Mouse (Mus musculus) midbrain, embryonic 15.5 days (tissue): ENCODE data around the gene Stpg2. TPM values are rescaled to one million over a fixed set of nuclear protein-coding genes. Genes with fewer than 3 reads are reported as not detected.
A peak's percentile ranks its signal among the peaks of the same experiment; 100 is the strongest.
"Not testable (repeated sequence)": the region's sequence is repeated elsewhere in the genome, so short reads cannot be mapped to it uniquely, and the experiment has no call there.

Experiments
- ATAC-seq: fragments of 200-750 bp; cut with Nextera tagmentation; replicated peaks from 2 replicates; pipeline ENCODE4 v1.8.0; 2017; ENCODE audit warnings: moderate TSS enrichment
- H3K27ac ChIP-seq: fragments of 300-500 bp; sonication (generic); 2 replicates; pipeline ENCODE4 v1.5.1; 2015; ENCODE audit warnings: mild to moderate bottlenecking, inconsistent platforms
- H3K27me3 ChIP-seq: fragments of 300-500 bp; sonication (generic); replicated peaks from 2 replicates; pipeline ENCODE4 v1.6.1; 2015; ENCODE audit warnings: inconsistent platforms
- H3K36me3 ChIP-seq: fragments of 300-500 bp; sonication (generic); replicated peaks from 2 replicates; pipeline ENCODE4 v1.6.1; 2015; ENCODE audit warnings: inconsistent platforms
- H3K4me1 ChIP-seq: fragments of 300-500 bp; sonication (generic); 2 replicates; pipeline ENCODE4 v1.6.1; 2015; ENCODE audit warnings: inconsistent platforms
- H3K4me2 ChIP-seq: fragments of 300-500 bp; sonication (generic); 2 replicates; pipeline ENCODE4 v1.6.1; 2015; ENCODE audit warnings: inconsistent platforms, mild to moderate bottlenecking, moderate library complexity
- H3K4me3 ChIP-seq: fragments of 300-500 bp; sonication (generic); 2 replicates; pipeline ENCODE4 v1.5.1; 2015; ENCODE audit warnings: mild to moderate bottlenecking, inconsistent platforms
- H3K9ac ChIP-seq: fragments of 300-500 bp; sonication (generic); 2 replicates; pipeline ENCODE4 v1.6.1; 2015; ENCODE audit warnings: mild to moderate bottlenecking, inconsistent platforms
- H3K9me3 ChIP-seq: fragments of 300-500 bp; sonication (generic); 2 replicates; pipeline ENCODE4 v1.6.1; 2016; ENCODE audit warnings: inconsistent platforms
- WGBS: fragments of 180-500 bp; shearing (Covaris S2); methylation state at CpG from one replicate; pipeline ENCODE4 v1.1.7; 2015; ENCODE audit warnings: mixed read lengths; 5-methylcytosine and 5-hydroxymethylcytosine counted together
- polyA plus RNA-seq: library from polyadenylated mRNA; unstranded; fragments of >200 nt; fragmentation: Nextera tagmentation; extraction: Ambion mirVana; gene quantifications from 2 replicates; pipeline ENCODE4 v1.2.1, GENCODE M21; 2015

Stpg2 gene
- polyA plus RNA-seq, 1 experiment from 2014 or later: 0.10 TPM

DNA sequence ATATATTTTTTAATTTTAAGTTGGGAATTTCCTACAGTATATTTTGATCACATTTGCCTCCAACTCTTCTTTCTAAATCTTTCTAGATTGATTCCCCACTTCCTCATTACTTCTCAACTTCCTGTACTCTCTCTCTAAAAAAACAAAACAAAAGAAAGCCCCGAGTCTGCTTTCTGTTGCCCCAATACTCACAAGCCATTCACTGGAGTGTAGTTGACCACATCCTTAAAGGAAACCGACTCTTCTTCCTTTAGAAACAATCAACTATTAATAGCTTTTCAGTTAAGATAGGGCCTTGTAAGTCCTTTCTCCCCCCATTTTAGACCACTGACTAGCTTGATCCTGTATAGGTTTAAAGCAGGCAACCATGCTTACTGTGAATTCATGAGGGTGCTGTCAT lies 39.7 kb downstream of the Stpg2 start:
- Histone ChIP-seq H3K4me1 (no peaks in the 10 kb centered on the region), H3K9me3 (no peaks in the 10 kb centered on the region), H3K36me3 (no peaks in the 10 kb centered on the region), H3K4me3 (no peak overlapping the region), H3K27ac (no peak overlapping the region), H3K9ac (no peak overlapping the region), H3K27me3 (no peaks in the 10 kb centered on the region), H3K4me2 (no peak overlapping the region)
- ATAC-seq: no peak
- 86% methylated on average over 2 of the region's 2 CpGs for WGBS

DNA sequence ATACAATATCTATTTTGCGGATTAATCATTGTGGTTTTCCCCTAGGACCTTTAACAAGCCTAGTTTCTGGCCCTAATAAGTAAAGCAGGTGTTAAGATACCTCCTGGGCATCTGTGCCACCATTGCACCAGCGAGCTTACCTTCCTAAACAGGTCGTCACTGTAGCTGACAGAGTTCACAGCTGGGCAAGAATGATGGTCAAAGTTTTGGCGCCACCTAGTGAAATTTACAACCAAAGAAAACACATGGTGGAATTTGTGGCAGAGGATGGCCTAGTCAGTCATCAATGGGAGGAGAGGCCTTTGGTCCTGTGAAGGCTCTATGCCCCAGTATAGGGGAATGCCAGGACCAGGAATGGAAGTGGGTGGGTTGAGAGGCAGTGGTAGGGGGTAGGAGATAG lies 41.0 kb downstream of the Stpg2 start:
- WGBS: 53% methylated on average over 4 of the region's 4 CpGs
- Histone ChIP-seq H3K4me3 (no peak overlapping the region), H3K9me3 (no peaks in the 10 kb centered on the region), H3K9ac (no peak overlapping the region), H3K4me2 (no peak overlapping the region), H3K4me1 (no peaks in the 10 kb centered on the region), H3K27me3 (no peaks in the 10 kb centered on the region), H3K27ac (no peak overlapping the region), H3K36me3 (no peaks in the 10 kb centered on the region)
- ATAC-seq: no peak

DNA sequence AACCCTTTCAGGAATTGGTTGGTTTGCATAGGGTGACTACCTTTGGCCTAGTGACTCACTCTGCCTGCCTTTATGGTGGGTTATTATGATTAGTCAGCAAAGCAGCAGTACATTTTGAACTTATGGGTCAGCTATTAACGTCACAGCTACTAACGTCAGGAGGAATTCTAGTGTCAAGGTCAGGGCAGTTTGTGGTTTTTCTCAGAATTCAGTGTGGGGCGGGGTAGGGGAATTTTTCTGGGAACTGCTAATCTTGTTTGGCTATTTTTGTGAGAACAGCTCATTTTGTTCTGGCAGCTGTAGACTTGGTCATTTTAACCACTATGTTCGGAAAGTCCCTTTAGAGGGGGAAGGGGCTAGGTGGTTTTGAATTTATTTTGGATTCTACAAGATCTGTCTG lies 56.9 kb downstream of the Stpg2 start:
- H3K27me3 ChIP-seq, H3K4me1 ChIP-seq, H3K9me3 ChIP-seq, ATAC-seq, H3K36me3 ChIP-seq, H3K9ac ChIP-seq, H3K4me2 ChIP-seq, H3K27ac ChIP-seq, H3K4me3 ChIP-seq: not testable (repeated sequence)
- WGBS: 89% methylated on average over 4 of the region's 4 CpGs

DNA sequence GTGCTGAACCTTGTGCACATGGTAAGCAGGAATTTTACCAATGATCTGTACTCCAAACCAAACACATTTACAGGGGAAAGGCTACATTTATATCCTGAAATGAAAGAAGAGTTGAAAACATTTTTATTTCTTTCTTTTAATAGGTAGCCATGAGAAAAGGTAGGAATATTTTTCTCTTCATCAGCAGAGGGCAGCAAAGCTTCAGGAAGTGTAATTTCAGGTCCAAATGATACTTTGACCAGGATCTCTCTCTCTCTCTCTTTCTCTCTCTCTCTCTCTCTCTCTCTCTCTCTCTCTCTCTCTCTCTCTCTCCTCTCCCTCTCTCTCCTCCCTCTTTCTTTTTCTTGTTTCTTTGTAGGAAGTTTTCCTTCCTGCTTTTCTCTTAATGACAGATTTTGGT lies 92.4 kb downstream of the Stpg2 start:
- no peaks in the 10 kb centered on the region for H3K4me1 ChIP-seq
- H3K27ac ChIP-seq: no peak overlapping the region
- H3K4me2 ChIP-seq: no peak overlapping the region
- H3K27me3 ChIP-seq: no peaks in the 10 kb centered on the region
- no peaks in the 10 kb centered on the region for H3K36me3 ChIP-seq
- no peak overlapping the region for H3K4me3 ChIP-seq
- no peaks in the 10 kb centered on the region for H3K9me3 ChIP-seq
- ATAC-seq: no peak
- H3K9ac ChIP-seq: no peak overlapping the region

DNA sequence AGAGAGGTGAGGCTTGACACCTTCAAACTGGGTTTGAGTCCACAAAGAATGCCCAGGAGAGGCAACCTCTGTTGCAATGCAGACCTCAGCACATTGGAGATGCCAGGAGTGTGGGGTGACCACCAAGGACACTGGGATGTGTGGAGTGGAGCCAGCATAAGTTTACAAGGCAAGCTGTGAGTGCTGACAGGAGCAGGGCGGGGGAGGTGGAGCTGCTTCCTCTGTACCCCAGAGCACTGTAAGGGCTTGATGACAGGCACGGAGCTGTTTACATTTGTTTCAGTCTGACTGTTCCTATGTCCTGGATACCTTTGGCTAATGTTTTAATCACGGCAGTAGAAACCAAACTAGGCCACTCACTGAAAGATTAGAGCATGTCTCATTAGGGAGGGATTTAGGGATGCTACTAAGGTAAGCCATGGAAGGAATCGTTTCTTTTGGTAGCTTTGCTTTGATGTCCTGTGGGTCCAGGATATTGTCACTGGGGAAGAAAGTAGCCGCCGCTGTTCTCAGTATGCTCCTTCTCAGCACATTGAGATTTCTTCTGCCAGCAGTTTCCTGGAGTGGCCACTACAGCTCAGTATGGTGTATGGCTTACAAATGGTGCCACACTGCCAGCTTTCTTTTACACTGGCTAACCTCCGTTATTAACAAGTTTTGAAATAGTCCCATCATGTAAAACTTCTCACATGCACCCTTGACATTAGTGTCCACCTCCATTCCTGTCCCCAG lies 102.8 kb downstream of the Stpg2 start:
- no peak overlapping the region for H3K4me2 ChIP-seq
- WGBS: 46% methylated on average over 7 of the region's 7 CpGs
- no peaks in the 10 kb centered on the region for H3K36me3 ChIP-seq
- H3K27me3 ChIP-seq: no peaks in the 10 kb centered on the region
- no peak overlapping the region for H3K27ac ChIP-seq
- no peak overlapping the region for H3K4me3 ChIP-seq
- no peaks in the 10 kb centered on the region for H3K4me1 ChIP-seq
- no peak overlapping the region for H3K9ac ChIP-seq
- ATAC-seq: no peak
- no peaks in the 10 kb centered on the region for H3K9me3 ChIP-seq

DNA sequence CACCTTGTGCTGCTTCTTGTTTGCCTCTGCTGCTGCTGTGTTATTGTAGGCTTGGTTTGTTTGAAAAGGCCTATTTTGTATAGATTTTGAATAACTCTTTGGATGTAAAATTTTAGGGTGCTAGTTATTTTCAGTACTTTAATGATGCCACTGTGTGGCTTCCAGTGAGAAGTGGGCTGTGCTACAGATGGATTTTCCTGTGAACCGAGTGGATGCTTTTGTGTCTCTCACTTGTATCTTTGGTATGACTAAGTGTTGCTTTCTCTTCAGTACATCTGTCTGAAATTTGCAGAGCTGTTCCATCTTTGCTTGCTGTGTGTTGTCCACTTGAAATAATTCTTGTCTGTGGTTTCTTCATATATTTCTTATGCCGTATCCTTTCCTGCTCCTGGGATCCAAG lies 106.2 kb downstream of the Stpg2 start:
- no peaks in the 10 kb centered on the region for H3K4me1 ChIP-seq
- no peaks in the 10 kb centered on the region for H3K9me3 ChIP-seq
- H3K4me2 ChIP-seq: no peak overlapping the region
- no peak overlapping the region for H3K9ac ChIP-seq
- no peak overlapping the region for H3K4me3 ChIP-seq
- no peaks in the 10 kb centered on the region for H3K27me3 ChIP-seq
- no peak overlapping the region for H3K27ac ChIP-seq
- H3K36me3 ChIP-seq: no peaks in the 10 kb centered on the region
- no peak for ATAC-seq
- 87% methylated on average over 2 of the region's 2 CpGs for WGBS

DNA sequence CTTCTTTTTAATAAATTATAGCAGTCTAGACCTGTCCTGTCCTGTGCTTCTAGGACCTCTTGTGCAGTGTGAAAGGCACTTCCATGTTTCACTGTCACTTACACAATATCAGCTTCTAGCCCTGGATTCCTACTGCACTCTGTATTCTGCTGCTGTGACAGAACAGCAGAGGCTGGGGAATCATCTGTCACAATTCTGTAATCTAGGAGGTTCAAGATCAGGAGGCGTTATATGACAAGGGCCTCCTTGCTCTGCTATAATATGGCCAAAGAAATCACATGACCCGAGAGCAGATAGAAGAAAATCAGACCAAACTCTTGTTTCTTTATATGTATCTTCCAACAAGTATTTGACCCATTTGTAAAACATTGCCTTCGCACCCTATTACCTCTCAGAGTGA lies 175.0 kb downstream of the Stpg2 start:
- 91% methylated on average over 3 of the region's 3 CpGs for WGBS
- no peak overlapping the region for H3K4me2 ChIP-seq
- ATAC-seq: no peak

DNA sequence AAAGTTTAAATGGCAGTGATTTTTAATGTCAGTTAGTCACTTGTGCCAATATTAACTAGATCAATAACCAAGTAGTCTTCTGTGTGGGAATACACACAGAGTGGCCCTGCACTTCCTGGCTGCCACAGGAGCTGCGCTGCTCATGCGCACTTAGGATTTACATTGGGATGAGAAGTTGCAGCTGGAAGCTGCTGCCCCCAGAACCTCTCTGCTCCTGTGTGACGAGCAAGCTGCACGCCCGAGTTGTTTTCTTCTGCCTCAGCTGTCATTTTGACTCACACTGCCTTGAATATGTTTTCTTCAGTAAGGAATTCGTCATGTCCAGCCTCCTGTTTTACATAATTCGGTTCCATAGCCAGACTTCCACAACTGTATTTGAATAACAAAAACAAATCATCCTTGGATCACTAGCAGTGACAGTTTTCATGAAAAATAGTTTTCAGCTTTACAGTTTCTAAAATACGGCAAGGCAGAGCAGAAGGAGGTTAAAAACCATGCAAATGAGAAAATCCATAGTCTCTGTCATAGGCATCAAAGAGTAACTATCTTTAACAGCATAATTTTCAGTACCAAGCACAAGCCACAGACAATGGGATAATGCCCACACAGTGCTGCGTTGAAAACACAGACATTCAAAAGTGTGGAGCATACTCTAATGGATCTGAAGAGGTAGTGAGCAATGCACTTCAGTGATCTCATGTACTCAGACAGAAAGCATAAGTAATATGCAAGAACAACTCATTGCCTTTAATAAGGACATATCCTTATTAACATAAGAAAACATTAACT lies 191.8 kb downstream of the Stpg2 start:
- no peak overlapping the region for H3K9ac ChIP-seq
- H3K27me3 ChIP-seq: no peaks in the 10 kb centered on the region
- no peaks in the 10 kb centered on the region for H3K4me1 ChIP-seq
- peak overlapping the region; percentile 6; the same call in 1 of the 2 replicates for H3K4me2 ChIP-seq
- peaks cover 3% of the 10 kb centered on the region; the same call in 1 of the 2 replicates for H3K9me3 ChIP-seq
- peak; percentile 87 for ATAC-seq
- H3K36me3 ChIP-seq: no peaks in the 10 kb centered on the region
- H3K27ac ChIP-seq: no peak overlapping the region
- 43% methylated on average over 9 of the region's 9 CpGs for WGBS
- 0 out of 2 replicates have a peak overlapping the region, but pooled peaks have one; percentile 15 for H3K4me3 ChIP-seq

More for the DNA sequence above, 175.0 kb downstream of the Stpg2 start:
- Histone ChIP-seq H3K9ac (no peak overlapping the region), H3K4me1 (no peaks in the 10 kb centered on the region), H3K27ac (no peak overlapping the region), H3K27me3 (no peaks in the 10 kb centered on the region), H3K9me3 (no peaks in the 10 kb centered on the region), H3K4me3 (no peak overlapping the region), H3K36me3 (no peaks in the 10 kb centered on the region)

DNA sequence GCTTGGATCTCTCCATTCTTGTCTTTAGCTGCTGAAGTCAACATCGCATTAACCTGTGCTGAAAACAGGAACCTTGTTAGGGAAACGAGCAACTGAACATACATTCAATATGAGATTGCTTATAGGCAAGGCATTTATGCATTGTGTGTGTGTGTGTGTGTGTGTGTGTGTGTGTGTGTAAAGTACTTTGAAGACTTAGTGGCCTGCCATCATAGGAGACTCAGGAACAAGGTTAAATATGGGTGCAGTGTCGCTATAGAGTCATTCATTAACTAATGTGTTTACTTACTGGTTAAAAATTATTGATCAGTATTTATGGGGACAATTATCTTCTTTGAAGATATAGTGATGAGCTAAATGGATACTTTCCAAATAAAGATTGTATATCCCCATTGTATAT lies 199.2 kb downstream of the Stpg2 start:
- ATAC-seq: no peak
- Histone ChIP-seq H3K27ac (no peak overlapping the region), H3K4me3 (no peak overlapping the region), H3K9me3 (no peaks in the 10 kb centered on the region), H3K4me2 (no peak overlapping the region), H3K27me3 (no peaks in the 10 kb centered on the region), H3K36me3 (no peaks in the 10 kb centered on the region), H3K4me1 (no peaks in the 10 kb centered on the region), H3K9ac (no peak overlapping the region)
- WGBS: 91% methylated on average over 3 of the region's 3 CpGs

DNA sequence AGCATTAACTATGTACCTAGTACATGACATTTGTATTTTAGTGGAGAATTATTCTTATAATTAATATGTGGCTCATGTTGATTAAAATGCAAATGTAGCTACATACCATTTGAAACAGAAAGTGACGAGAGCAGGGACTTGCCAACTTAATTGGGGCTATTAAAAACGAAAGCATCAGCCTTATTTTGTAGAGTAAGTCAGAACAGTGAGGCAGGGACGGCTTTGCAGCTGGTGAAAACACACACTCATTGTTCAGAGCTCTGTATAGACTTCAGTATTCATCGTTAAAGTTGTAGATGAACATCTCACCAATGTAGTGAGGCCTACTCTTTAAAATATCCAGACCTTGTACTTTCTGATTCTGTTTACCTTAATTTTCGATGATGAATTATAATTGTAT lies 213.6 kb downstream of the Stpg2 start:
- H3K4me1 ChIP-seq: no peaks in the 10 kb centered on the region
- H3K9ac ChIP-seq: no peak overlapping the region
- no peaks in the 10 kb centered on the region for H3K27me3 ChIP-seq
- no peak overlapping the region for H3K4me3 ChIP-seq
- H3K27ac ChIP-seq: no peak overlapping the region
- H3K4me2 ChIP-seq: no peak overlapping the region
- no peaks in the 10 kb centered on the region for H3K36me3 ChIP-seq
- H3K9me3 ChIP-seq: no peaks in the 10 kb centered on the region
- WGBS: 74% methylated on average over 5 of the region's 5 CpGs
- ATAC-seq: no peak

DNA sequence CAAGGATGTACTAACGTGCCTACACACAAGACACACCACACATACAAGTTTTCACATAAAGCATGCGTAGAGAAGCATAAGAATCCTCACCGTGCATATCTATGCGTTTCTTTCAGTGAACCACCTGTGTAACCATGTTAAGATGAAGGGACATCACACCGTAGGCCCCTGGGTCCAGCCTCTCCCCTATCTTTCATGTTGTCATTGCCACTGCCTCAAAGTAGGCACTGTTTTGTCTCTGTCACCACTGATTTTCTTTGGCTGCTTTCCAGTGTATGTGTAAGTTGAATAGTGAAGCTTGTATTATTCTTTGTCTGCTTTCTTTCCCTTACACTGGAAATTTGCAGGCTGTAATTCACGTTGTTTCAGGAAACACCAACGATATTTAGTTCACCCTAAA lies 236.7 kb downstream of the Stpg2 start:
- H3K4me1 ChIP-seq: no peaks in the 10 kb centered on the region
- no peak overlapping the region for H3K9ac ChIP-seq
- H3K4me3 ChIP-seq: no peak overlapping the region
- no peaks in the 10 kb centered on the region for H3K27me3 ChIP-seq
- no peaks in the 10 kb centered on the region for H3K36me3 ChIP-seq
- no peak for ATAC-seq
- no peak overlapping the region for H3K27ac ChIP-seq
- no peaks in the 10 kb centered on the region for H3K9me3 ChIP-seq
- no peak overlapping the region for H3K4me2 ChIP-seq
- 79% methylated on average over 7 of the region's 7 CpGs for WGBS

DNA sequence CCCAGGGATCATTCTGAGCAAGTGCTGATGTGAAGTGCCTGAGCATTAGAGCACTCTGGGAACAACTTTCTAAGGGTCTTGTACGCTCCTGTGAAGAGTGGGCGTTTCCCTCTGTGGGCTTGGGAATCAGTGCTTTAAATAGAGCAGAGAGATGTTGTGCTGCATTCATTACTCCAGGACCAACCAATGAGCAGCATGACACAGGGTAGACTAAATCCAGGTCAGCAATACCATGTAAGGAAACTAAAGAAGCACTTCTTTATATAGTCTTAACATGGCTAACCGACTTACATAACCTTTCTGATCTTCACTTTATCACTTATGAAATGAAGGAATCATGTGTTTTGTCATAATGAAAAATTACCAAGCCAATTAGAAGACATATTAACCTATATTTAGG lies 290.4 kb downstream of the Stpg2 start:
- no peak overlapping the region for H3K27ac ChIP-seq
- H3K36me3 ChIP-seq: no peaks in the 10 kb centered on the region
- no peak overlapping the region for H3K9ac ChIP-seq
- 69% methylated on average over 3 of the region's 3 CpGs for WGBS
- no peak overlapping the region for H3K4me3 ChIP-seq
- no peaks in the 10 kb centered on the region for H3K4me1 ChIP-seq
- no peak for ATAC-seq
- H3K9me3 ChIP-seq: no peaks in the 10 kb centered on the region
- no peak overlapping the region for H3K4me2 ChIP-seq
- no peaks in the 10 kb centered on the region for H3K27me3 ChIP-seq

DNA sequence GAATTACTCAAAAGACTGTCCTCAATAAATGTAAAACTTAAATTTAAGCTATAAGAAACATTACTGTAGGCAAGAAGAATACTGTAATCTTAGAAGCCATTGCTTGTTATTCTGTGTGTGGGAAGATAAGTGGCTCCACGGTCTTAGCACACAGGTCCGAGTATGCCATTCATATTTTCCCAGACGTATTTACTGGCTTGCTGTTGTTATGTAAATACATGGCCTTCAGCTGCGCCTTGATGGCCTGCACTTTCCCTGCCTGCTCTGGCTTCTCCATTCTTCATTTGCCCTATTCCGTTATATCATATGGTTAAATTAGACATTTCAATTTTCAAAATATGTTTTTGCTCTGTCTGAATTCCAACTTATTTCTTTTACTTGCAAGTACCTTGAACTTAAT lies 296.7 kb downstream of the Stpg2 start:
- H3K27ac ChIP-seq: no peak overlapping the region
- ATAC-seq: no peak
- H3K4me3 ChIP-seq: no peak overlapping the region
- no peaks in the 10 kb centered on the region for H3K27me3 ChIP-seq
- no peak overlapping the region for H3K4me2 ChIP-seq
- no peaks in the 10 kb centered on the region for H3K36me3 ChIP-seq
- no peak overlapping the region for H3K9ac ChIP-seq
- H3K9me3 ChIP-seq: no peaks in the 10 kb centered on the region
- 33% methylated on average over 5 of the region's 5 CpGs for WGBS
- no peaks in the 10 kb centered on the region for H3K4me1 ChIP-seq
